Mouse (Mus musculus): ENCODE results near the gene Moap1.

Moap1 gene

DNA sequence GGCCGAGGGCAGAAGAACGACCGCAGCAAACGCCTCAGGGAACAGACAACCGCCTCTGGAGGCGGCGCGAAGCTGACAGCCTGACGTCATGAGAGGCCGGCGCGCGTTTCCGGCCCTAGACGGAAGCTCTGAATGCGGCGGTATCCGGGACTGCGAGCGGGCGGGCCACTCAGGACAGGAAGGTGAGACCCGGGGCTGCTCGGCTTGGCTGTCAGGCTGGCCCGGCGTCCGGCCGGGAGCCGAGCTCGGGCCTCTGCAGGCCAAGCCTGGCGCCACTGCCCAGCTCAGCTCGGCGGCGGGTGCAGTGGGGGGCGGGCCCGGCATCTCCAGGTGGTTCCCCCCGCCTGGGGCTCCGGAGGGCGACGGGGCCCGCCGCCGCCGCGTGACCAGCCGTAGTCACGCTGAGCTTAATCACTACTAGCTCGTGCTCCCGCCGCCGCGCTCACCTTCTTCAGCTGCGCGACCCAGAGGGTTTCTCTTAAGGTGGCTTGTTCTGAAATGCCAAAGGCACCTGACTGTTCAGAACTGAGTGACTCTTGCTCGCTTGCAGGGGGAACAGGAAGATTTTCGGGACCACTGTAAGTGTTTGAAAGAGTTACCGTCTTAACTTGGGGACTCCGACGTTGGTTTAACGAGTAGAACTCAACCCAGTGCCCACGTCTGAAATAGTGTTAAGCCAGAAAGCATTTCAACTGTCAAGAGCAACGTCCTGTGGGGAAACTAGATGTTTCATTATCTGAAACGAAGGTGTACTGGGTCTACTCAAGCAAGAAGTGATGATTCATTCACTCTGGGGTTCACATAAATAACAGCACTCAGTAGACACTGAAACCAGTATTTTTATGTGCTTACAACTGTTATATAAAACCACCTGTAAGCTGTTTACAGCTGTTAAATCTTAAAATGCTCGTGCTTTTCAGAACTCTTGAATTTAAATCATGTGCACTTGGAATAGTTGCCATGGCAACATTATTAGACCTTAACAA, at the start of gene Moap1, which contains the start of gene Tmem251:
Gene Moap1 (minus strand): TSS at position 73 of the 986 bp plus-strand sequence.
Gene Tmem251 (plus strand): TSS at position 174 of the 986 bp plus-strand sequence.
- peak; percentile 81 for DNase-seq (ENCODE audit: low read depth, low spot score)

DNA sequence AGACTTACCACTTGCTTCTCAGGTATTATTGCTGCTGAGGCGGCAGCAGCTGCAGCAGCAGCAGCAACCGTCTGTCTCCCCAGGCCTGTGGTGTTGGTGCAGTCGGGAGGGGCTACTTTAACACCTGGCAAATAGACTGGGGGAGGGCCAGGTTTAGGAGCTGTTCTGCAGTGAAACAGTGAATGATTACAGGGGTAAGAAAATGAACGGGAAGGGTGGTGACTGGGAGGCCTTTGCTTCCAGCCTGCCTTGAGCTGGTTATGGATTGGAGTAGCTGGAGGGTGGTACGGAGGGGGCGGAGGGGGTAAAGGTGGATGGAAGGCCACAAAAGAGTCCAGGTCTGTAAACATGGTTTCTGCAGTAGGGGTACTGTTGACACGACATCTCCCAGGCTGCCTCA, 44.5 kb upstream of the Moap1 start:
- DNase-seq (ENCODE audit: low read depth, low spot score), result no peak

DNA sequence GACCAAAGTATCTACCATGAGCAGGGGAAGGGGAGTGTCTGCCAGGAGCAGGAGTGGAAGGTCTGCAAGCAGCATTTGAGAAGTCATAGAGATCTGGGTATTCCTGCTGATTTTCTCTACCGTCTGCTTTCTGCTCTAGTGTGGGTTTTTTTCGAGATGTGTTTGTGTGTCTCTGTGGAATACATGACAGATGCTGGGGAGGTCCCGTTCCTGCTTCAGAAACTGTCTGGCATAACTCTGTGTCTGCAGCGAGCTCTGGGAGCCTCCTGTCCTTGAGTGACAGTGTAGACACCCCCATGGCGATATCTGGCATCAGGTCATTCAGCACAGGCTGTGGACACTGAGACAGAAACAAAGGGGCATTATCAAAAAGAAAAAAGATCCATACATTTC, 42.1 kb upstream of the Moap1 start:
- no peak for DNase-seq (ENCODE audit: low read depth, low spot score)

DNA sequence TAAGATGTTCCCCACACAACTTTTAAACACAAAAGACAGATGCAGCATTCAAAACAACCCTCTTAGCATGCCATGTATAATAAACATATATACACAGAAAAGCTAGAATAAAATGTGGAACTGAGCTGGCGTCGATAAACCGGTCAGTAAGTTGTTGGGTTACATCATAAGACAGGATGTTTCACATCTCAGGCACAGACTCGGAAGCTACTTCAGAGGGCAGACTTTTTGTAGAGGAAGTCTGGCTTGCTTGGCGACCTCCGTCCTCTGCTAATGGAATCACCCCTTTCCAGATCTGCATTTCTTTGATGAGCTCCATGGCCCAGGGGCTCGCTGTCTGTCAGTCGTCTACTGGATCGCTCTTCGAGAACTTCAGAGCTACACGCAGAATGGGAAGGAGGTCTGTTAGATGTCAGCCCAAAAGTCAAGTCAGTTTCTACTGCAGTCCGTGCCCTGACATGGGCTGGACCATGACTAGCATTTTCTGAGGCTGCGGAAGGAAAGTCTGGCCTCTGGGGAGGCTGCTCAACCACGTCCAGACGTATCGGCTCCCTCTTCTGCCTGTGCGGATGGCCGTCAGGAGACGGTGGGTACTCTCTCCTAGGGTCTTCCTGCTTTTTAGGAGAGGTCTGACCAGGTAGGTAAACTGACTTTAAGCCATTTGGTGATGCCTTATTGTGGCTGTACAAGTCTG, 41.6 kb upstream of the Moap1 start:
- DNase-seq (ENCODE audit: low read depth, low spot score), result no peak

DNA sequence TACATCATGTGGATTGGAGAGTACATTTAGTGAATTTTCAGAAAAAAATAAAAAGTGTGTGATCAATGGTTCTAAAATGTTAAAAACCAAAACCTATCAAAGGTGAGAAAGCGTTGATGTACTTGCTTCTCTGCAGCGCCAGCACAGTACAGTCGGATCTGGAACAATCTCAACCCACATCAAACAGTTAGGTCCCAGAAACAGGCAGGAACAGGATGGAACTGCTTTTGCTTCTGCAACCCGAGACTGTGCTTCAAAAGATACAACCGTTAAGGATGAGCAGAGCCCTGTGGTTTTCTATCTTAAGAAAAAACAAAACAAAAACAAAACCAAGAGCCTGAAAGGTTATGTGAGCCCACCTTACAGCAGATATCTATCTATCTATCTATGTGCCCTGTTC, 39.4 kb upstream of the Moap1 start:
- DNase-seq (ENCODE audit: low read depth, low spot score), result no peak

DNA sequence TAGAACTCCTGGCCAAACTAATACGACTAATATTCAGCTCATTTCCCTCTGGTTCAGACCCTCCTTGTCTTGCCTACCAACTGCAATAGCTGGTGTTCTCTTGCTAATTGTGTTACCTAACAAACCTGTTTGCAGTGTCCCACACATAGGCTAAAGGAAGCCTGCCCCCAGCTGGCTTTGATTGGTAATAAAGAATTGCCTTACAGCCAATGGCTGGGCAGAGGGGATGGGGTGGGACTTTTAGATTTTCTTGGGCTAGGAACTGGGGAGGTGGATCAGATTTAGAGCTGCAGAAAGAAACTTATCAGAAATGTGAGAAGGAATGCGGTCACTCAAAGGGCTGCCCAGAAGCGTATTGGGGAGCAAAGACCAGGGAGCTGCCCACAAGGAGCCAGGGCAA, 36.0 kb upstream of the Moap1 start:
- DNase-seq (ENCODE audit: low read depth, low spot score), result no peak

DNA sequence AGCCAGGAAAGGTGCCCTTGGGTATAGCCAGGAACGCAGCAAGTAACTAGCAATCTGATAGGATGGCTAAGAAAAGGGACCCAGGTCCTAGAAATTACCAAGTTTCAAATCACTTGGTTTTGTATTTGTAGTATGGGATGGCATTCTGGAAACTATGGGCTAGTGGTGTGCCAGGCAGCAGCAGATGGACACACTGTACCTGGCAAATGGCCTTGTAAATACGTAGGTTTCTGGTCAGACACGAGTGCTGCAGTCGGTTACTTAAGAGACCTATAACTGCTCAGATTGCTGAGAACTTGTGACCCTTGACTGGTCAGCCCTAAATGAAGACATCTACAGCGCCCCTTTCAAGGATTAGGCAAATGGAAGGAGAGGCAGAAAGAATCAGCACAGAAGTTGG, 34.7 kb upstream of the Moap1 start:
- DNase-seq (ENCODE audit: low read depth, low spot score), result no peak

DNA sequence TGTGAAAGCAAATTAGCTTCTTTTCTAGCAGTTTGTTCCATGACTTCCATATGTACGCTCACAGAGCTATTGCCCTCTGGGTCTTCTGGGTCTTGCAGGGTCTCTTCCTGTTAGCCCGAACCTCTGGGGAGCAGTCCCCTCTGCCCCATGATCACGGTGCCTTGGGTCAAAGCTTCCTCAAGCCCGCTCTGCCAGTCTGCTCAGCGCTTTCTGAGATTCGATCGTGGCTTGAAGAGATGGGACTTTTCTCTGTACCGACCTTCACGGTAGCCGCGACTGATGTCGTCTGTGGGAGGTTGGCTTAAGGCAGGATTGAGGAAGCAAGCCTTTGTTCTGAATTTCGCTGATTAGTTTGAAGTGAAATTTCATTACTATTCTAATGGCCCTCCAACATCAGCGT, 32.6 kb upstream of the Moap1 start:
- DNase-seq (ENCODE audit: low read depth, low spot score), result no peak

DNA sequence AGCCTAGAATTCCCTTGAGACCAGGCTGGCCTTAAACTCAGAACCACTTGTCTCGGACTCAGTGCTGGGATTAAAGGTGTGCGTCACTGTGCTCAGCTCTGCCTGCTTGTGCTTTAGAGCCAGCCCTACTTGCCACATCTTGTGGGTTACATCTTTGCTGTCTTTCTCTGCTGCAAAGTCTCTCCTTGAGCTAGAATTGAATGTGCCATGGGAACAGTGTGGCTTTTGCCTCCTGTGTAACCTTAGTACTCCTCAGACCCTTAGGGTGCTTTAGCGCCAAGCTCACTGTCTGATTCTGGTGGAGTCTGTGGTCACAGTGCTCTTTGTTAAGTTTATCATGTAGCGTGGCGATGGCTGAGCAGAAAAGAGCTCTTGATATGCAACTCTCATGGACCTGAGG, 29.2 kb upstream of the Moap1 start:
- no peak for DNase-seq (ENCODE audit: low read depth, low spot score)

DNA sequence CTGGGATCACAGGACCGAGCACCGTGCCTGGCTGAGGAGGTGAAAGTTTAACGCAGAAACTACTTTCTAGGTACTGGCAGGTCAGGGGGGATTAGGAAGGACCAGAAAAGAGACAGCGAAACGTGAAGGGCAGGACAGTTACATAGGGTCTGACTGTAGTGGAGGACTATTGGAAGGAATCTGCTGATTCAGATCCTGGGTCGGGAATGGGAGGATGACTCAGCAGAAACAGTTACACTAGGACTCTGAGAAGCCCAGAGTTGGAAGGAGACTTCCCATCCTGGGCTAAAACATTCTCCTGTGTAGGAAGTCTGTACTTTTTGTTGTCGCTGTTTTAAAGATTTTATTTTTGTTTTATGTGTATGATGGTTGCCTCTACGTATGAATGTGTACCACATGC, 28.1 kb upstream of the Moap1 start:
- DNase-seq (ENCODE audit: low read depth, low spot score), result no peak

DNA sequence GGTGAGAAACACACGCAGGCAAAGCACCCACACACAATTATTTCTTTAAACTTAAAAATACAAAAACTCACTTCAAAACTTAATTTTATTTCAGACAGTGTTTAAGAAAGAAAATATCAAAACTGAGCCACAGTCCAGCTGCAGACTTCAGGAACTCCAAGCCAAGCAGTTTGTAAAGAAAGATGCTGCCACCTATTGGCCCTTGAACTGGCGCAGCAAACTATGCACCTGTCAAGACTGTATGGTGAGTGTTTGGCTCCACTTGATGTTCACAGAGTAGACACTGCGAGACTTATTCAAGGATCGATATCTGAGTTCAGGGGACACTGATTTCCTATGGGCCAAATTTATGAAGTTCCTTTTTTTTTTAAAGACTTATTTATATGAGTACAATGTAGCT, 25.5 kb upstream of the Moap1 start:
- DNase-seq (ENCODE audit: low read depth, low spot score), result no peak

DNA sequence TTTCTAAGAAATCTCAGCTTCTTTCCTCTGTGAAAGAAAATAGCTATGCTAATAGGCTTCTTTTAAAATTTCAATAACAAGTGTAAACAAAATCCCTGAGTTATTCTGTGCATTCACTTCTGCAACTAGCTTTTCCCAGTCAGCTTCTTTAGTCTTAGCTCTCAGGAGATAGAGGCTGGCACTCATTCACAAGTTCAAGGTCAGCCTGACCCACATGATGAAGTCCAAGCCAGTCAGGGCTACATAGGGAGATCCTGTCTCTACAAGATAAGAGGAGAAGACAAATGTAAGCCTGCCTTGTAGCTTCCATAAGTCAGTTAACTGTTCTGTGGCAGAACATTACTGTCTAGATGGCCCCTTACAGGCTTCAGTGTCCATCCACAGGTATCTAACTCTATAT, 20.2 kb upstream of the Moap1 start:
- DNase-seq (ENCODE audit: low read depth, low spot score), result no peak

DNA sequence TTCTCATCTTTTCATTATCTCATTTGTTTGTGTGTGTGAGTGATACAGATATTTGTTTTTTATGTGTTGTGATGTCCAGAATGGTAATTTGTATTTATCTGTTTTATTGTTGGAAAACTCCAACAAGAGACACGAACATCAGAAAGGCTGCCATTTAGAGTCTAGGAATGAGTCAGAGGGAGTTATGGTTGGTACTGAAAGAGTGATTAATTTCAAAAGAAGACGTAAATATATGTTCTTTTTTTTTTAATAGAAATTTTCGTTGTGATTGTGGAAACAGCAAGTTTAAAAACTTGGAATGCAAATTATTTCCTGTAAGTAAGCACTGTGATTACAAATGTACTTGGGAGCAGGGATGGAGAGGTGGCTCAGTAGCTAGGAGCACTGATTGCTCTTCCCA, 18.2 kb upstream of the Moap1 start:
- DNase-seq (ENCODE audit: low read depth, low spot score), result no peak

DNA sequence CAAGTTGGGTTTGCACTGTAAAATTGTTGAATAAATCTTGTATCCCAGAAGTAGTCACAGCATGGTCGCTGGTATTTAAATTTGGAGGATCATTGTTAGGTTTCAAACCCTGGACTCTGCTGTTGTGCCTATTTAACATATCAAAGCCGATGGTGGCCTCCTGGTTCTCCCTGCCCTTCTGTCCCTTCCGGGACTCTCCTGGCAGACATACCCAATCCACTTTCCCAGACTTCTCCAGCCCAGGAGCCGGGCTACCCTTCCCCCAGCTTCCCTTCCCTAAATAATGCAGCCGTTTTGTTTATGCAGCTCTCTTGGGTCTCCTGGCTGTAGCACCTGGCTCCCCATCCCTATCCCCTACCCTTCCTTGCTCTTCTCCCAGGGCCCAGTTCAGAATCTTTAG, 15.5 kb upstream of the Moap1 start:
- no peak for DNase-seq (ENCODE audit: low read depth, low spot score)

DNA sequence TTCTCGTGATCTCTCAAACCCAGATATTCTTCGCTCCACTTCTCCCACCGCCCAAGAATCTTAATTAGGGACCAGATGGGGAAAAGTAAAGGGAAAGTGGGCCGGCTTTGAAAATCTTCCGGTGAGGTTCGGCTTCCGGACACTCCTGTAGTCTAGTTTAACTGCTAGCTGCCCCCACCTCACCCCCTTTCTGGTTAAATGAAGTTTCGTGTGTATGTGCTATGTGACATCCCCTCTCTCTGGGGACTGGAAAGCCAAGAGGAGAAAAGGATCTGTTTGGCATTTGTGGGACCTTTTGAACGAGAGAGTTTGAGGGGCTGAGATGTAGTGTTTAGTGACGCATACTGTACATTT, 14.9 kb upstream of the Moap1 start, which contains the start of gene Gm20604:
Gene Gm20604 (minus strand): TSS at position 270 of the 354 bp plus-strand sequence.
- no peak for DNase-seq (ENCODE audit: low read depth, low spot score)

DNA sequence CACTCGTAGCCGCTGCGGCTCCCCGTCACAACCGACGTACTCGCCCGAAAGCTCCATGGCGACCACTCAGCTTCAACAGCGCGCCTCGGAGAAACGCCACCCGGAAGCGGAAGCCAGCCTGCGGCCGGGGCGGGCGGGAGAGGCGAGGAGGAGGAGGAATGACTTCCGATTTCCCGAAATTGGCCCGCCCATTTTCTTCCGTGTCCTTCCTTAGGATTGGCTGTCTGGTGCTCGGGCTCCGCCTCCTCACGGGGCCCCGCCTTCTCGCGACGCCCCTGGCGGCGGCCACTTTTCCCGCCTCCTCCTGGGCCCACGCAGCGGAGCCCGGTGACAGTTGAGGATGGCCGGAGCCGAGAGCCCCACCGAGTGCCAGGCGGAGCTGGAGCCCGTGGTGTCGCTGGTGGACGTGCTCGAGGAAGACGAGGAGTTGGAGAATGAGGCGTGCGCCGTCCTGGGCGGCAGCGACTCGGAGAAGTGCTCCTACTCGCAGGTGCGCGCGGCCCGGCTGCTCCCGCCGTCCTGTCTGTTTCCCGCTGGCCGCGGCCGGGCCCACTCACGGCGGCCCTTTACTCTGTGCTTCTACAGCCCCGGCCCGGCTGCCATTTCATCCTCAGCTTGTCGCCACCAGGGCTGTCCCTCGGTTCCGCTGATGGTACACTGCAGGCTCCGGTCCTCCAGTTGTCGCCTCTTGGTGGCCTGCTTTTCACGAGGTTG, 14.4 kb upstream of the Moap1 start, which contains the start of the genes Gm28051, Gon7 and Ubr7:
Gene Gm28051 (minus strand): TSS at position 77 of the 714 bp plus-strand sequence.
Gene Gon7 (minus strand): TSS at position 115 of the 714 bp plus-strand sequence.
Gene Ubr7 (plus strand): TSS at position 279 of the 714 bp plus-strand sequence.
- DNase-seq (ENCODE audit: low read depth, low spot score), result peak; percentile 96

DNA sequence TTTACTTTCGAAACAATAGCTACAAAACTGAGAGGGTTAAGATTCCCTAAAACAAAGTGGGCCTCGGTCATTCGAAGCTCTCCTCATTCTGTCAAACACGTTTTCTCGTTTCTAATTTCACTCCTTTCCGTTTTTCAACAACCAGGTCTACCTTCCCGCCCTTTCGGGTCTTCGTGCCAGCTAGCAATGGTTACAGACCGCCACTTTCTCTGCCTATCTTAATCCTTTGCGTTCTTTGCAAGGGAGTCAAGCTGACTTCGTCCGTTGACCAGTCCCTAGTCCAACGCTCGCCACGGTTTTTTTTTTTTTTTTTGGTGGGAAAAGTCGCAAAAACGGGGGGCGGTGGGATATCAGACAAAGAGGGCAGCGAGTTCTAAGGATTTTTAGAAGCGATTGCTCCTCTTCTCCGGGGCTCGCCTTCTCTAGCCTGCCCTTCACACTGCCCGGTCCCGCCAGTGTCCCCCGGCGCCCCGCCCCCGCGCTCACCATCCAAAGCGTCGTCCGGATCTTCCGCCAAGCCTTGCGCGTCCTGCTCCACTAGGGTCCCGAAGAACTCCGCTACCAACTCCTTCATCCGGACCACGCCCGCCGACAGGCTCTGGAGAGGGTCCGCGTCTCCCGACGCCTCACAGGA, 13.7 kb upstream of the Moap1 start:
- no peak for DNase-seq (ENCODE audit: low read depth, low spot score)

DNA sequence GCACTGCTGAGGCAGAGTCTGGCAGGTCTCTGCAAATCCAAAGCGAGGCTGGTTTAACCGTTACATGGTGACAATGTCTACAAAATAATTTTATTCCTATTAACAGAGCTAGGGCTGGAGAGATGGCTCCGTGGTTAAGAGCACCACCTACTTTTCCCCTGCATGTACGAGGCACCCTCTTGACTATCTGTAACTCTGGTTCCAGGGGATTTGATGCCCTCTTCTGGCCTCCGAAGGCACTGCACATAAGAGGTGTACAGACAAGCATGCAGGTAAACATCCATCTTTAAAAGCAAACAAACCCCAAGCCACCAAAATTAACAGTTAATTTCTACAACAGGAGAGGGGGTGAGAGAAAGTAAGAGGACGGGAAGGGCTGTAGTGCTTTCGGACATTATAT, 12.8 kb upstream of the Moap1 start:
- DNase-seq (ENCODE audit: low read depth, low spot score), result peak; percentile 49

DNA sequence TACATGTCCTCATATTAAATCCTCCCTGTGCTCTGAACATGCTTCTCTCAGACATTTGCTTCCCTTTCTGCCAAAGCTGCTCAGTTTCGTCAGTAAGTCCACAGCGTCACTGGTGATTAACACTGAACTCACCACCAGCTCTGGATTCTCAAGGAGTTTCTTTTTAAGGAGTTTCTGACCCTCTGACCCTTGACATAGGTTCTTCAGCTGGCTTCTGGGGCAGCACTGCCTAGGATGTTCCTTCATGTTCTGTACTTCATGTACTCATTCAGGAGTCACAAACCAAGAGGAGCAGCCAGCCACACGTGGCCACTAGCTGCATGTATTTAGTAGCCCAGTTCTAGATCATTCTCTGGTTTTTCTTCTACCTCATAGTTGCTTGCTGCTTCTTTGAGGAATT, 4.8 kb upstream of the Moap1 start:
- DNase-seq (ENCODE audit: low read depth, low spot score), result no peak

DNA sequence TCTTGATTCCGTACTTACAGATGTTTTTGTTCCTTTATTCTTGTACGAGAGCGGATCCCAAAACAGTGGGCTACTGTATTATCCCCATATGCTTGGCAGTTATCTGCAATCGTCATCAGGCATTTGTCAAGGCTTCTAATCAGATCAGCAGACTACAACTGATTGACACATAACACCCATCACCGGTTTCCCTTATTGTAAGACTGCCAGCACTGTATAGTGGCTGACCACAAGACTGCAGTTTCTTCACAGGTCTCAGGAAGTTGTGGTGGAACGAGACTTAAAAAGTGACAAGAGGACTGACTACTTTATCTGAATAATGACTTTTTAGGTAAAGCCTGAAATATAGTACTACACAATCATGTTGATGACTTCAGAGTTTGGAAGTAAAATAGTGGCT, 1.4 kb upstream of the Moap1 start:
- no peak for DNase-seq (ENCODE audit: low read depth, low spot score)

DNA sequence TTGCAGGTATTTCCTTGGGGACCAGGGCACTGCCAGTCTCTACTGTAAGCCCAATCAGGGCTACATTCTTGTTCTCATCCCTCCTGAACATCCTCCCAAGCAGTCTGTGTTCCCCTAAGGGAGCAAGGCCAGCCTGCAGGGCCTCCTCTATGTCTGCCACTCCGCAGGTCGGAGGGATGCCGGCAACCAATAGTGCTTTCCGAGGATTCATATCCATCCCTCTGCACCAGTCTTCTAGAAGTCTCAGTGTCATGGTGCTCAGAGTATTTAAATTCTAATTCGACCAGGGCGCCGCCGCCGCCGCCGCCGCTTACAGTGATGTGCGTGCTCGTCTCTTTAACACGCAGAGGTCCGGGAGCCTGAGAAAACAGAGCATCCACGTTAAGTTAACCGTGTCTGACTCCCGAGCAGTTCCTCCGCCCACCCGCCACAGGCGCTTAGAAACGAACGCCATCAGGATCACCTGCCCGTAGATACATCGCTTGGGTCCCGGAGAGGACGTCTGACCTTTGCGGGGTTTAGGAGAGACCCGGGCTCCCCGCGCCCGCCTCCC, 349 bp downstream of the Moap1 start:
- no peak for DNase-seq (ENCODE audit: low read depth, low spot score)
